Mouse (Mus musculus) embryonic facial prominence, embryonic 15.5 days (tissue): ENCODE measurements around the gene Palm3. TPM values are rescaled to one million over a fixed set of nuclear protein-coding genes. Genes with fewer than 3 reads are reported as not detected.
"Not testable (repeated sequence)": the region's sequence is repeated elsewhere in the genome, so short reads cannot be mapped to it uniquely, and the experiment has no call there.

ENCODE experiments used
- ATAC-seq: fragments of 200-750 bp; cut with Nextera tagmentation; 2 replicates; pipeline ENCODE4 v1.8.0; 2017; ENCODE audit warnings: low read depth, moderate TSS enrichment; ENCODE audit not compliant: insufficient number of reproducible peaks, low FRiP score, low TSS enrichment
- H3K27ac ChIP-seq: fragments of 300-500 bp; sonication (generic); replicated peaks from 2 replicates; pipeline ENCODE4 v1.5.1; 2015; ENCODE audit warnings: mild to moderate bottlenecking, inconsistent platforms
- H3K27me3 ChIP-seq: fragments of 300-500 bp; sonication (generic); 2 replicates; pipeline ENCODE4 v1.6.1; 2015; ENCODE audit warnings: inconsistent platforms
- H3K36me3 ChIP-seq: fragments of 300-500 bp; sonication (generic); 2 replicates; pipeline ENCODE4 v1.6.1; 2015; ENCODE audit warnings: mild to moderate bottlenecking, inconsistent platforms
- H3K4me1 ChIP-seq: fragments of 300-500 bp; sonication (generic); 2 replicates; pipeline ENCODE4 v1.6.1; 2015; ENCODE audit warnings: inconsistent platforms
- H3K4me2 ChIP-seq: fragments of 300-500 bp; sonication (generic); replicated peaks from 2 replicates; pipeline ENCODE4 v1.6.1; 2015; ENCODE audit warnings: mild to moderate bottlenecking, inconsistent platforms
- H3K4me3 ChIP-seq: fragments of 300-500 bp; sonication (generic); replicated peaks from 2 replicates; pipeline ENCODE4 v1.5.1; 2015; ENCODE audit warnings: mild to moderate bottlenecking, inconsistent platforms
- H3K9ac ChIP-seq: fragments of 300-500 bp; sonication (generic); 2 replicates; pipeline ENCODE4 v1.6.1; 2015; ENCODE audit warnings: inconsistent platforms
- H3K9me3 ChIP-seq: fragments of 300-500 bp; sonication (generic); replicated peaks from 2 replicates; pipeline ENCODE4 v1.6.1; 2016; ENCODE audit warnings: inconsistent platforms
- WGBS: fragments of 180-500 bp; shearing (Covaris S2); methylation state at CpG from one replicate; pipeline ENCODE4 v1.1.7; 2015; 5-methylcytosine and 5-hydroxymethylcytosine counted together
- polyA plus RNA-seq: library from polyadenylated mRNA; unstranded; fragments of >200 nt; fragmentation: Nextera tagmentation; extraction: Ambion mirVana; gene quantifications from 2 replicates; pipeline ENCODE4 v1.2.1, GENCODE M21; 2015

Palm3 gene
- polyA plus RNA-seq, 1 experiment from 2014 or later = 6.5 TPM

DNA sequence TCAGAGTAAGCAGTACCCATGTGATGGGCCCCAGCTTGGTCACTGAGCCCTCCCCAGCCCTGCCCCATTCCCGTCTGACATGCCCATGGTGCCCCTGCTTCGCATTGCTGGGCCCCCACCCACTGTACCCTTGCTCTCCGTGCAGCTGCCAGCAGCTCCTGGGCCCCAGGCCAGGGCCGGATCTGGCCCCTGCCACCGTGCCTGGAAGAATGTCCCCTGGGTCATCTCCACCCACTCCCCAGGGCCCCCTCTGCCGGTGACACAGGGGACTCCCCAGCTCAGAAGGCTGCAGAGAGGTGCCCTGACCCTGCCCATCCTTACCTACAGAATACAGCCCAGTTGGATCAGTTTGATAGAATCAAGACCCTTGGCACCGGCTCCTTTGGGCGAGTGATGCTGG lies 40.4 kb upstream of the Palm3 start:
- WGBS = 71% methylated on average over 8 of the region's 8 CpGs
- H3K9ac ChIP-seq = no peak overlapping the region
- H3K4me1 ChIP-seq = peaks cover 22% of the 10 kb centered on the region
- no peak overlapping the region for H3K4me2 ChIP-seq
- peaks cover 54% of the 10 kb centered on the region for H3K36me3 ChIP-seq
- H3K4me3 ChIP-seq = no peak overlapping the region
- no peak for ATAC-seq
- H3K27ac ChIP-seq = no peak overlapping the region
- H3K9me3 ChIP-seq = no peaks in the 10 kb centered on the region
- H3K27me3 ChIP-seq = no peaks in the 10 kb centered on the region

DNA sequence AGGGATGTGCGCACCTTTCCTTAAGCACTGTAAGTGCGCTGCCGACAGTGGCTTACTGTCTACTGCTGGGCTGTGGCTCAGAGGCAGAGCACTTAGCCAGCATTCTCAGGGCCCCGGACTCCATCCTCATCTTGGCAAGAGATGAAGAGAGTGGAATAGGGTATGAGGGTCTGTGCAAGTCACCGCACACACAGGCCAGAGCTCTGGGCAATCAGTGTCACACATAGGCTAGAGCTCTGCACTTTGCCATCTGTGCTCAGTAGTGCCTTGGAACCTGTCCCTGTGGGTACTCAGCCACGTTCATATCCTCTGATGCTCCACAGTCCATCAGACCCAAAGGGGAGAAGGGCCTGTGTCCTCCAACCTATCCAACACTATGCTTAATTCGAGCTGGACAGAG lies 39.7 kb upstream of the Palm3 start:
- no peak overlapping the region for H3K9ac ChIP-seq
- H3K36me3 ChIP-seq = peaks cover 61% of the 10 kb centered on the region
- ATAC-seq = no peak
- no peak overlapping the region for H3K4me3 ChIP-seq
- no peaks in the 10 kb centered on the region for H3K9me3 ChIP-seq
- H3K27ac ChIP-seq = no peak overlapping the region
- WGBS = 93% methylated on average over 7 of the region's 7 CpGs
- peaks cover 18% of the 10 kb centered on the region for H3K4me1 ChIP-seq
- H3K27me3 ChIP-seq = no peaks in the 10 kb centered on the region
- no peak overlapping the region for H3K4me2 ChIP-seq

DNA sequence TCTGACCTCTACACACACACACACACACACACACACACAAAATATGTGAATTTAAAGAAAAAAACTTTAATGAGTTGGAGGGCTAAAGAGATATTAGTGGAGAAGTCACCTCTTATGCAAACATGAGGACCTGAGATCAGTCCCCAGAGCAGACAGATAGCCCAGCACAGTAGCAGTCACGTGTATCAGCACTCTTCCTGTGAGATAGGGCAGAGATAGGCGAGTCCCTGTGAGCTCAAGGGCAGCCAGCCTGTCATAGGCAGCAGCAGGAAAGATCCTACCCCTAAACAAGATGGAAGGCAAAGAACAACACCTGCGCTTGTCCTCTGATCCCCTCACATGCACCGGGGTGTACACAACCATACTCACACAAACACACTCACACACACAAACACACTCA lies 38.8 kb upstream of the Palm3 start:
- Histone ChIP-seq H3K9me3 (no peaks in the 10 kb centered on the region), H3K4me1 (peaks cover 9% of the 10 kb centered on the region), H3K4me3 (no peak overlapping the region), H3K4me2 (no peak overlapping the region), H3K27ac (no peak overlapping the region), H3K27me3 (no peaks in the 10 kb centered on the region), H3K36me3 (peaks cover 70% of the 10 kb centered on the region), H3K9ac (no peak overlapping the region)
- WGBS = 85% methylated on average over 4 of the region's 4 CpGs
- ATAC-seq = no peak

DNA sequence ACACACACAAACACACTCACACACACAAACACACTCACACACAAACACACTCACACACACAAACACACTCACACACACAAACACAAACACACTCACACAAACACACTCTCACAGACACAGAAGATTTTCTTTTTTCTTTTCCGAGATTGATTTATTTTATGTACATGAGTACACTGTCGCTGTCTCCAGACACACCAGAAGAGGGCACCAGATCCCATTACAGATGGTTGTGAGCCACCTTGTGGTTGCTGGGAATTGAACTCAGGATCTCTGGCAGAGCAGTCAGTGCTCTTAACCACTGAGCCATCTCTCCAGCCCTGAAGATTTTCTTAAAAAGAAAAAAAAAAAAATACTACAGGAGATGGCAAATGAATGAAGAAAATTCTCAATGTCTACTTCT lies 38.0 kb upstream of the Palm3 start:
- H3K36me3 ChIP-seq = peaks cover 78% of the 10 kb centered on the region
- not testable (repeated sequence) for H3K4me1 ChIP-seq, H3K4me2 ChIP-seq, H3K27ac ChIP-seq, H3K4me3 ChIP-seq, H3K9me3 ChIP-seq, H3K9ac ChIP-seq, H3K27me3 ChIP-seq, ATAC-seq
- WGBS = 91% methylated on average over 2 of the region's 2 CpGs

DNA sequence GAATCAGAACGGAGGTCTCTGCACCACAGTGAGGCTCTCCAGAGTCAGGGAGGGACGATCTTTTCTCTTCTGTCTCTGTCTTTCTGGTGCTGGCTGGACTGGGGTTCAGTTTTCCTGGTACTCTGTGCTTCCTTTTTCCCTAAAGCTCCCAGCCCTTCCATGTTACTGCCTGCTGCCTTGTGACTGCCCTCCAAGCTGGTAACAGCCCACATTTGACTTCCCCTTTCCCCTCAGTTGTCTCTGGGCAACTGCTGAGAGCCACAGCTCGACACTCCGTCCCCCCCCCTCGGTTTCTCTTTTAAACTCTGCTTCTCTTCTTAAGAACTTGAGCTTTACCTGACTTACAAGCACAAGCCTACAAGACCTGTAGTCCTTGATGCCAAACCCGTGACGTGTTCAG lies 32.0 kb upstream of the Palm3 start:
- Histone ChIP-seq H3K4me2 (no peak overlapping the region), H3K27me3 (no peaks in the 10 kb centered on the region), H3K9ac (no peak overlapping the region), H3K36me3 (peaks cover 88% of the 10 kb centered on the region), H3K27ac (no peak overlapping the region), H3K4me3 (no peak overlapping the region), H3K4me1 (no peaks in the 10 kb centered on the region), H3K9me3 (no peaks in the 10 kb centered on the region)
- 89% methylated on average over 7 of the region's 7 CpGs for WGBS
- ATAC-seq = no peak

DNA sequence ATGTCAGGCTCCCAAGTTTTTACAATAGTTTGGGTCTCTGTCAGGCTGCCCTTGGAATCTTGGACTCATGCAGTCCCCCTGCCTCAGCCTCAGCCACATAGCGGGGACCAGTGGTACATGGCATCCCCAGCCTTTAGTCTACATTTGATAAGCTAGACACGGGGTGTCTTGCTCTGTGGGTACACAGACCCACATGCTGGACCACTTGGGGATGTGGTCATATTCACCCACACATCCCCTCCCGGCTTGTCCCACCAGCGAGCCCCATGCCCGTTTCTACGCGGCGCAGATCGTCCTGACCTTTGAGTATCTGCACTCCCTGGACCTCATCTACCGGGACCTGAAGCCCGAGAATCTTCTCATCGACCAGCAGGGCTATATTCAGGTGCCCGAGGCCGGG lies 31.1 kb upstream of the Palm3 start:
- no peak overlapping the region for H3K27ac ChIP-seq
- ATAC-seq = no peak
- no peak overlapping the region for H3K9ac ChIP-seq
- H3K27me3 ChIP-seq = no peaks in the 10 kb centered on the region
- H3K4me1 ChIP-seq = no peaks in the 10 kb centered on the region
- H3K36me3 ChIP-seq = peaks cover 87% of the 10 kb centered on the region
- no peak overlapping the region for H3K4me3 ChIP-seq
- no peak overlapping the region for H3K4me2 ChIP-seq
- 92% methylated on average over 14 of the region's 14 CpGs for WGBS
- H3K9me3 ChIP-seq = no peaks in the 10 kb centered on the region

DNA sequence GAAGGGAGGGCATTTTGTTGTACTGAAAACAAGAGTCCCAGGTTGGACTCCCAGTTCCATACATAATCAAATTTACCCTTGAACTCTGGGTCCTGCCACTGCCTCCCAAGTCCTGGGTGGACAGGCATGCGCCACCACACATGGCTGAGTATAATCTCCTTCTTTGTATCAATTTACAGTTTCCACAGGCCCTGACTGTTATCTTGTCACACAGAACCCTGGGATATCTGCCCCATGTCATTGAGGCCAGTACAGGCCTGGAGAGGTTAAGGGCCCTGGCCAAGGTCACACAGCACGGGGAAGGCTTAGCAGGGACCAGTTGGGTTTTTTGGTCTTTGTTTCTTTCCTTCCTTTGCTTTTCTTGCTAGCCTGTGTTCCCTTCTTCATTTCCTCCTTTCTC lies 28.8 kb upstream of the Palm3 start:
- Histone ChIP-seq H3K4me2 (no peak overlapping the region), H3K9ac (no peak overlapping the region), H3K4me3 (no peak overlapping the region), H3K9me3 (no peaks in the 10 kb centered on the region), H3K27ac (no peak overlapping the region), H3K36me3 (peaks cover 69% of the 10 kb centered on the region), H3K27me3 (no peaks in the 10 kb centered on the region), H3K4me1 (peaks cover 8% of the 10 kb centered on the region)
- no peak for ATAC-seq
- WGBS = 93% methylated on average over 2 of the region's 2 CpGs

DNA sequence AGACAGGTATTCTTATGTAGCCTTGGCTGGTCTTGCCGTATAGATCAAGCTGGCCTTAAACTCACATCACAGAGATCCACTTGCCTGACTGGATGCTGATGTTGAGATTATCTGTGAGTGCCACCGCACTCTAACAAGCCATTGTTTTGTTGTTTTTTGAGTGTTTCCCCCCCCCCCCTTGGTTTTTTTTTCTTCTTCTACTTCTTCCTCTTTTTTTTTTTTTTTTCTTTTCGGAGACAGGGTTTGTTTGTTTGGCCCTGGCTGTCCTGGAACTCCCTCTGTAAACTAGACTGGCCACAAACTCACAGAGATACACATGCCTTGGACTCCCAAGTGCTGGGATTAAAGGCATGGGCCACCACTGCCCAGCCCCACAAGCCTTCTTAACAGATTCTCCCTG lies 27.2 kb upstream of the Palm3 start:
- 69% methylated on average over 3 of the region's 3 CpGs for WGBS
- Histone ChIP-seq H3K4me2 (no peak overlapping the region), H3K4me3 (no peak overlapping the region), H3K9me3 (no peaks in the 10 kb centered on the region), H3K4me1 (peaks cover 12% of the 10 kb centered on the region), H3K36me3 (peaks cover 55% of the 10 kb centered on the region), H3K9ac (no peak overlapping the region), H3K27me3 (no peaks in the 10 kb centered on the region), H3K27ac (no peak overlapping the region)
- ATAC-seq = no peak

DNA sequence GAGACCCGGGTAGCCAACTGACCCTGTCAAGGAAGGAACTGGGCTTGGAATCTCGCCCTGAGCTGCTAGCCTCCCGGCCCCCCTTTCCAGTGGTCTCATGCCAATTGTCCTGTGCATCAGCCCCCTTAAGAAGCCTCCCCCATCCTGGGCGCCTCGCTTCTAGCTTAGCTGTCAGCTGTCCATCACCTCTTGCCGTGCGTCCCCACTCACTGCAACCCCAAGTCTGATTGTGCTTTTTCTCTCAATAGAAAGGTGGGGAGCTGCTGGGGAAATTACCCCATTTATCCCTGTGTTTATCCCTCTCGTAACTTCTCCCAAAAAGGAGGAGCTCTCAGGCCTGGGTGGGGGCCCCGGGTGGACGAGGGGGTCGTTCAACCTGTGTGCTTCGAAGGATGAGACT lies 25.3 kb upstream of the Palm3 start:
- 17% methylated on average over 12 of the region's 12 CpGs for WGBS
- Histone ChIP-seq H3K27me3 (no peaks in the 10 kb centered on the region), H3K4me1 (peaks cover 21% of the 10 kb centered on the region), H3K4me3 (peak overlapping the region; percentile 80), H3K36me3 (peaks cover 45% of the 10 kb centered on the region), H3K9ac (peak overlapping the region; percentile 78; the same call in 1 of the 2 replicates), H3K9me3 (no peaks in the 10 kb centered on the region), H3K4me2 (peak overlapping the region; percentile 90), H3K27ac (peak overlapping the region; percentile 98)
- ATAC-seq = no peak

DNA sequence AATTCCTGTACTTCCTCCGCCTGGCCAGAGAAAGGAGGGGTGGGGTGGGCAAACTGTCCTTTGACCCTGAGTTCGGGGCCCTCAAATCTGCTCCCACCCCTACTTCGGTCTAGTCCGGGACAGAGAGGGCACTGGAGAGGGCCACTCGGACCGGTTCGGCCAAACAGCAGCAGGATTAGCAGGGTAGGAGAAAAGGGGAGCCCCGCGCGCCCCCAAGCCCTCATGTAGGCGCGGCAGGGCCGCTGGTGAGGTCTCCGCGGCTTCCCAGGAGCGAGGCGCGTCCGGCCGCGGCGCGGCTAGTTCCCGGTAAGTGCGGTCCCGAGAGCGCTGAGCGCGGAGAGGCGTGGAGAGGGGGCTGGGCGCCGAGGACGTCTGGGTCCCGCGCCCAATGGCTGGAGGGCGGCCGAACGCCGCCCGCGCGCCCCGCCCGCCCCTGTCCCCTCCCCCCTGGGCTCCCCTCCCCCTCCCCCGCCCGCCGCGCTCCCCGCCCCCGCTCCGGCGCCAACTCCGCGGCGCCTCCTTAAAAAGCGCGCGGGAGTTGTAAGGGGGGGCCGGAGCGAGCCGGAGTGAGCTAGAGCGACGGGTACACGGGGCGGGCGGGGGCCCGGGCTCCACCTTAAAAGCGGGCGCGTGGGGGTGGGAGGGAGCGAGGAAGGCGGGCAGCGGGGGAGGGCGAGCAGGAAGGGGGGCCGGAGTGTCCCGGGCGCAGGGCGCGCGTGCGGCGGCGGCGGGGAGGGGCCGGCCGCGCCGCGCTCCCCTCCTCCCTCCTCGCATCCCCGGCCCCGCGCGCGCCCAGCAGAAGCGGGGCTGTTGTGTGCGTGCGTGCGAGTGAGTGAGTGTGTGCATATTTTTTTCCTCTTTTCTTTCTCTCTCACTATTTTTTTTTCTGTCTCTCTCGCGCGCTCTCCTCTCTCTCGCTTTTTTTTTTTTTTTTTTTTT lies 24.4 kb upstream of the Palm3 start:
- Histone ChIP-seq H3K9me3 (no peaks in the 10 kb centered on the region), H3K27ac (peak overlapping the region; percentile 98), H3K27me3 (no peaks in the 10 kb centered on the region), H3K4me2 (peak overlapping the region; percentile 90), H3K4me3 (peak overlapping the region; percentile 80), H3K36me3 (peaks cover 44% of the 10 kb centered on the region), H3K9ac (peak overlapping the region; percentile 78), H3K4me1 (peaks cover 30% of the 10 kb centered on the region)
- WGBS = under 1% methylated on average over 45 of the region's 103 CpGs
- ATAC-seq = peak; percentile 90

DNA sequence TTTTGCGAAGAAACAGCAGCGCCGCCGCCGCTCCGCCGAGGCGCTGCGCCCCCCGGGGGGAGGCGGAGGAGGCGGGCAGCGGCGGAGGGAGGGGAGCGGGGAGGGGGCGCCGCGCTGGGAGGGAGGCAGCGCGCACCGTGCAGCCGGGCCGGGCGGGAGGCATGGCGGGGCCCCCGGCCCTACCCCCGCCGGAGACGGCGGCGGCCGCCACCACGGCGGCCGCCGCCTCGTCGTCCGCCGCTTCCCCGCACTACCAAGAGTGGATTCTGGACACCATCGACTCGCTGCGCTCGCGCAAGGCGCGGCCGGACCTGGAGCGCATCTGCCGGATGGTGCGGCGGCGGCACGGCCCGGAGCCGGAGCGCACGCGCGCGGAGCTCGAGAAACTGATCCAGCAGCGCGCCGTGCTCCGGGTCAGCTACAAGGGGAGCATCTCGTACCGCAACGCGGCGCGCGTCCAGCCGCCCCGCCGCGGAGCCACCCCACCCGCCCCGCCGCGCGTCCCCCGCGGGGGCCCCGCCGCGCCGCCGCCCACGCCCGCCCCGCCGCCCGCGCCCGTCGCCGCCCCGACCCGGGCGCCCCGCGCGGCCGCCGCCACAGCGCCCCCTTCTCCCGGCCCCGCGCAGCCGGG lies 23.6 kb upstream of the Palm3 start, which contains the start of gene Samd1:
Gene Samd1, plus strand, starts transcription at position 162 of the 631 bp plus-strand sequence.
- Histone ChIP-seq H3K4me3 (peak within 1 kb of the TSS; percentile 80), H3K27ac (peak within 1 kb of the TSS; percentile 98), H3K4me2 (peak within 1 kb of the TSS; percentile 90), H3K9ac (peak within 1 kb of the TSS; percentile 78), H3K9me3 (no peaks in the 10 kb centered on the region), H3K27me3 (no peaks in the 10 kb centered on the region), H3K36me3 (peaks cover 39% of the 10 kb centered on the region), H3K4me1 (peaks cover 30% of the 10 kb centered on the region)
- no peak for ATAC-seq
- WGBS = under 1% methylated on average over 56 of the region's 112 CpGs
